Mouse (Mus musculus) T-cell, adult 2 months (primary cell): ENCODE data around the gene Olfr788.

Experiments
- DNase-seq: peaks from one replicate; pipeline ENCODE4 v3.0.0; 2022; ENCODE audit warnings: low spot score

The Olfr788 gene

GRCm38 (mm10) chr10:129470698-129471097 is at the start of gene Olfr788:
TSS of gene Olfr788 (plus strand) at chr10:129470998.
- no peak for DNase-seq

GRCm38 (mm10) chr10:129427006-129427405 is 43.8 kb upstream of the Olfr788 start, which contains the start of gene Olfr786:
TSS of gene Olfr786 (plus strand) at chr10:129427306.
- DNase-seq = no peak

- DNase-seq = no peak
Observed at GRCm38 (mm10) chr10:129461562-129461961, 9.2 kb upstream of the Olfr788 start, which contains the start of gene Olfr787. TSS of gene Olfr787 (plus strand) at chr10:129461862.

- no peak for DNase-seq
Observed at GRCm38 (mm10) chr10:129473256-129473655, 2.5 kb downstream of the Olfr788 start.

GRCm38 (mm10) chr10:129473723-129474122 is 2.9 kb downstream of the Olfr788 start:
- DNase-seq = no peak

GRCm38 (mm10) chr10:129484452-129484851 is 13.7 kb downstream of the Olfr788 start, which contains the start of gene Olfr789:
TSS of gene Olfr789 (plus strand) at chr10:129484752.
- no peak for DNase-seq

GRCm38 (mm10) chr10:129490101-129490500 is 19.3 kb downstream of the Olfr788 start:
- DNase-seq = no peak

- no peak for DNase-seq
Observed at GRCm38 (mm10) chr10:129498192-129498591, 27.4 kb downstream of the Olfr788 start, which contains the start of gene Olfr790. TSS of gene Olfr790 (plus strand) at chr10:129498492.

- DNase-seq = no peak
Observed at GRCm38 (mm10) chr10:129521492-129521891, 50.7 kb downstream of the Olfr788 start, which contains the start of gene Olfr791. TSS of gene Olfr791 (plus strand) at chr10:129521792.
